Mouse (Mus musculus): ENCODE results near the gene Palld. TPM values are rescaled to one million over a fixed set of nuclear protein-coding genes. Genes with fewer than 3 reads are reported as not detected.

Gene Palld
- polyA plus RNA-seq, 1 experiment from 2014 or later, result 99.0 TPM

- CTCF ChIA-PET, result no interaction called here
- DNase-seq (ENCODE audit: low read depth, low spot score), result no peak
- peaks cover 69% of the 10 kb centered on the region for H3K27me3 ChIP-seq
- ATAC-seq, result no peak
- no peak for TF ChIP-seq CTCF (IDR thresholded peaks at IDR 0.05)
- POLR2A ChIA-PET, result no interaction called here
- in situ Hi-C loops (cut with MboI; ENCODE audit: low pct_unique_long_range_greater_than_20kb), result no loop called here
Measured at GRCm38 (mm10) chr8:61909313-61909712, 6.8 kb upstream of the Palld start.

DNA sequence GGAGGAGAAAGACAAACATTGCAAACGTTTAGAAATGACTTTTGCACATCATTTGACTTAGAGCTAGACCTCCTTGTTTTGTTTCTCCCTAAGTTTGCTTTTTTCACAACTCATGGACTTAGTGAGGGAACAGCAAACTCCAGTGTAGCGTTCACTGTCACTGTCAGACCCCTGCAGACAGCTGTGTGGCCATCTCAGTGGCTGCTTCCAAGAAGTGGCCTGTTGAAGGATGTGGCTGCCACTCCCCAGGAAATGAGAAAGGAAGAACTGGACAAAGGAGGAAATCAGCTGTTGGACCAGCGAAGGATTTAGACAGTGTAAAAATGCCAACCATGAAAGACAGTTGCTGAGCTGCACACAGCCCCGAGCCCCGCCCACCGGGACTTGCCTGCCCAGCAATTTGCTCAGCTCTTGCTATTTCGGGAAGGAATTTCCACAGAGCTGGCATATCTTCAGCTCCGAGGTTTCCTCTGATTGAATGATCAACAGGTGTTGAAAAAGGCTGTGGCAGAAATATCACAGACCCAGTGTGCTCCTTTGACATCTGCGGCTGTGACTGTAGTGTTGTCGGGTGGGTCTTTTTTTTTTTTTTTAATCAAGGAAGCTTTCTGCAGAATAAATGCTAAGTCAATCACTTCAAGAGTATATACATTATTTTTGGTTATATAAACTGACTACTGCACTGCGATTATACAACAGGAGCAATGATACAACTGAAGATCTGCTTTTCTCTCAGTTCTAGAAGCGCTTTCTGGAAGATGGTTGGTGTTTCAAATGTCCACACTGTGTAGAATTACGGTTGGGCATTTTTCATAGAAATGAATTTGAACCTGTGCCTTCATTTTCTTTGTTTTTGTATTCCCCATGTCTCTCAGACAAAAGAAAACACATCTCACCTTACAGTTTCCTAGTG lies 6.1 kb upstream of the Palld start:
- in situ Hi-C loops (cut with MboI; ENCODE audit: low pct_unique_long_range_greater_than_20kb), result no loop called here
- CTCF ChIA-PET, result interaction anchor here (0.9 kb wide), 1 partner anchor 10 kb away, joined by 3 read pairs; no protein-coding TSS in a partner anchor
- DNase-seq (ENCODE audit: low read depth, low spot score) (no peak), ATAC-seq (no peak)
- POLR2A ChIA-PET, result no interaction called here
- TF ChIP-seq CTCF (IDR thresholded peaks at IDR 0.05), result no peak
- H3K27me3 ChIP-seq, result peaks cover 69% of the 10 kb centered on the region

- POLR2A ChIA-PET, result no interaction called here
- no peak for DNase-seq (ENCODE audit: low read depth, low spot score)
- CTCF ChIA-PET, result no interaction called here
- in situ Hi-C loops (cut with MboI; ENCODE audit: low pct_unique_long_range_greater_than_20kb), result no loop called here
- ATAC-seq, result no peak
- peaks cover 75% of the 10 kb centered on the region for H3K27me3 ChIP-seq
- no peak for TF ChIP-seq CTCF (IDR thresholded peaks at IDR 0.05)
Measured at GRCm38 (mm10) chr8:61901028-61901717, 1.3 kb downstream of the Palld start.

- in situ Hi-C loops (cut with MboI; ENCODE audit: low pct_unique_long_range_greater_than_20kb), result loop anchor here (5.0 to 25.0 kb wide), 2 partner anchors 155 to 835 kb away; no protein-coding TSS in a partner anchor
- peaks cover 57% of the 10 kb centered on the region for H3K27me3 ChIP-seq
- POLR2A ChIA-PET, result no interaction called here
- CTCF ChIA-PET, result interaction anchor here (1.5 kb wide), 1 partner anchor 12 kb away, joined by 3 read pairs; no protein-coding TSS in a partner anchor
- TF ChIP-seq CTCF (IDR thresholded peaks at IDR 0.05), result no peak
- ATAC-seq, result no peak
- DNase-seq (ENCODE audit: low read depth, low spot score), result no peak
Measured at GRCm38 (mm10) chr8:61897402-61897801, 5.1 kb downstream of the Palld start.

GRCm38 (mm10) chr8:61896742-61897141 lies 5.7 kb downstream of the Palld start:
- ATAC-seq, result no peak
- in situ Hi-C loops (cut with MboI; ENCODE audit: low pct_unique_long_range_greater_than_20kb), result loop anchor here (5.0 to 25.0 kb wide), 2 partner anchors 156 to 834 kb away; no protein-coding TSS in a partner anchor
- no peak for TF ChIP-seq CTCF (IDR thresholded peaks at IDR 0.05)
- H3K27me3 ChIP-seq, result peaks cover 50% of the 10 kb centered on the region
- no peak for DNase-seq (ENCODE audit: low read depth, low spot score)
- CTCF ChIA-PET, result no interaction called here
- POLR2A ChIA-PET, result no interaction called here

DNA sequence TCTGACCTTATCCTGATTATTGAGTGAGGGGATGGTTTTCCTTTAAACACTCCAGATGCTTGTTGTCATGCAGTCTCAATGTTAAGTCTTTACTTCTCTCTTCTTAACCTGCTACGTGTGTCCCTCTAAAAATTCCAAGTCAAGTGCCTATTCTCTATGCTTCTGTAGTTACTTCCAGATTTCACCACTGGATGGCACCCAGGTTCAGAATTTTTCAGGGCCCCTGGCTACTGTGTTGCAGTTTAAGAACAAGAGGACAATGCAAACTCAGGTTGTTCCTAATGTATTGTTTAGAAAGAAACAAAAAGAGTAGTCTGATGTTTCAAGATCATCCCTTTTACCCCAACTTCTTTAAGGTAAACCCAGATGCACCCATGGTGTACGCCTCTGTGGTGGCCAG lies 8.4 kb downstream of the Palld start:
- ChIA-PET CTCF (no interaction called here), POLR2A (no interaction called here)
- ATAC-seq (peak; percentile 93), DNase-seq (ENCODE audit: low read depth, low spot score) (no peak)
- in situ Hi-C loops (cut with MboI; ENCODE audit: low pct_unique_long_range_greater_than_20kb), result loop anchor here (25.0 kb wide), 1 partner anchor 832 kb away; no protein-coding TSS in a partner anchor
- peak; percentile 70 for TF ChIP-seq CTCF (IDR thresholded peaks at IDR 0.05)
- H3K27me3 ChIP-seq, result peaks cover 33% of the 10 kb centered on the region

DNA sequence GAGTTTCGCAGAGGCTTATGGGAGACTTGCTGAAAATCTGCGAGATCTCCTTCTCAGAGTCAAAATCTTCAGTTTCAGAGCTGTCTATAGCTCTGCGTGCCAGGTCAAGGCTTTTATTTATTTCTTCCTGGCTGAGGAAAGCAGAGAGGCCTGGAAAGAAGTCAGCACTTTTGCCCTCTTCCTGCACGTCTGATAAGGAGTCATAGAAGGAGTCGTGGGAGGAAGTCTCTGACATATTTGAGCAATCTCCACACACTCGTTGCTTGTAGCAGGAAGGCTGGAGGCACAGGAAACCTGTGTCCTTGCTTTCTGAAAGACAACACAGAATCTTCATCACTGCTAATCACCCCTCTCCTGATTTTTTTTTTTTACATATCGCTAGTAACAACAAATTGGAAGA lies 24.9 kb downstream of the Palld start:
- H3K27me3 ChIP-seq, result no peaks in the 10 kb centered on the region
- no peak for TF ChIP-seq CTCF (IDR thresholded peaks at IDR 0.05)
- ChIA-PET POLR2A (no interaction called here), CTCF (no interaction called here)
- ATAC-seq (no peak), DNase-seq (ENCODE audit: low read depth, low spot score) (no peak)
- in situ Hi-C loops (cut with MboI; ENCODE audit: low pct_unique_long_range_greater_than_20kb), result loop anchor here (25.0 kb wide), 1 partner anchor 815 kb away; no protein-coding TSS in a partner anchor

DNA sequence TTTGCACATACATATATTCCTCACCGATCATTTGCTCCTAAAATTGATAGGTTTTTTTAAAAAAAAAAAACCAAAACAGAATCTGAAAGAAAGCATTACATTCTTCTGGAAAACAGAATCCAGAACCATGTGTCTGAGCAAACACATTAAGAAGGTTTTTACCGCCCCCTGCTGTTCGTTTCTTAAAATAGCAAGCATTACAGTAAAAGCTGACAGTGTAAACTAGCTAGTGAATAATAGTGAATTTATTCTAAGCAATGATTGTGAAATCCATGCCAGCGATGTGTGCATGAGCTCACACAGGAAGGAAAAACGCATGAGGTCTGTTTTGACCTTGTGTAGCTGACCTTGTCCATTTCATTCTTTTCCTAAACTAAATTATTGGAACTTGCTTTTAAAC lies 27.2 kb downstream of the Palld start:
- ChIA-PET CTCF (interaction anchor here (0.7 to 2.2 kb wide), 12 partner anchors 10 to 359 kb away, joined by 3 to 8 read pairs (median 4); no protein-coding TSS in a partner anchor), POLR2A (interaction anchor here (0.5 to 0.7 kb wide), 2 partner anchors 95 to 133 kb away, joined by 3 read pairs; no protein-coding TSS in a partner anchor)
- DNase-seq (ENCODE audit: low read depth, low spot score), result peak; percentile 27
- in situ Hi-C loops (cut with MboI; ENCODE audit: low pct_unique_long_range_greater_than_20kb), result loop anchor here (25.0 kb wide), 1 partner anchor 813 kb away; no protein-coding TSS in a partner anchor
- no peaks in the 10 kb centered on the region for H3K27me3 ChIP-seq
- TF ChIP-seq CTCF (IDR thresholded peaks at IDR 0.05), result peak; percentile 50
- no peak for ATAC-seq

DNA sequence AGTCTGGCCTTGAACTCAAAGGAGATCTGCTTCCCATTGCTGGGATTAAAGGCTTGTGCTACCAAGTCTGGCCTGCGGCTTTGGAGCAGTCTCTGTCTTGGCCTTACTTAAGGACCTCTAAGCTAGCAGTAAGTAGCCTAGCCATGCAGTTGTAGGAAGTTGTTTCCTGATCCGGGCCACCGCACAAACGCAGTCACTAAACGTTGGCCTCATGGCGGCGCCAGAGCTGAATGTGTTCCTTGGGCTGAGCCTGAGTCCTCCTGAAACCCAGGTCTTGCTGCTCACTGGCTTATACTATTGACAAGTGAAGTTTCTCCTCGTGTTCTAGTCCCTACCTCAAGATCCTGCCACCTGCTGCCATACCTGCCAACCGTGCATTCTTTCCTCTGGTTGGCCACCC lies 28.5 kb downstream of the Palld start:
- in situ Hi-C loops (cut with MboI; ENCODE audit: low pct_unique_long_range_greater_than_20kb), result loop anchor here (5.0 kb wide), 2 partner anchors 177 to 337 kb away; no protein-coding TSS in a partner anchor
- DNase-seq (ENCODE audit: low read depth, low spot score) (no peak), ATAC-seq (no peak)
- POLR2A ChIA-PET, result no interaction called here
- CTCF ChIA-PET, result interaction anchor here (0.7 to 2.2 kb wide), 7 partner anchors 139 to 358 kb away, joined by 3 to 5 read pairs (median 3); no protein-coding TSS in a partner anchor
- TF ChIP-seq CTCF (IDR thresholded peaks at IDR 0.05), result no peak
- H3K27me3 ChIP-seq, result no peaks in the 10 kb centered on the region

DNA sequence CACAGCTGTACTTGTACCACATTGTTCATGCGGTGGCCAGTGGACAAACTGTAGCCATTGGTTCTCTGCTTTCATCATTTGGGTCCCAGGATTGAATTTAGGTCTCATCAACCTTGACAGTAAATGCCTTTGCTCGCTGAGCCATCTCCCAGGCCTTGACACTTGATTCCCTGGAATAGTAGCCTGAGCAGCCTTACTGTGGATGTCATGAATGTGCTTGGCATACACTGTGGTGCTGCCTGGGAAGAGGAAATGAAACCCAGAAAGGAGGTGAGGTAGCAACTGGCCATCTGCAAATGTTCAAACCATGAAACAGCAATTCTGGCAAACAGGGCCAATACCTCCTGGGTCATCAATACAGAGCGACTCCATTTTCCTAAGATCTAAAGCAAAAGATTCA lies 34.0 kb downstream of the Palld start:
- no peaks in the 10 kb centered on the region for H3K27me3 ChIP-seq
- ChIA-PET CTCF (interaction anchor here (1.6 kb wide), 1 partner anchor 42 kb away, joined by 3 read pairs; no protein-coding TSS in a partner anchor), POLR2A (no interaction called here)
- in situ Hi-C loops (cut with MboI; ENCODE audit: low pct_unique_long_range_greater_than_20kb), result no loop called here
- DNase-seq (ENCODE audit: low read depth, low spot score) (no peak), ATAC-seq (no peak)
- TF ChIP-seq CTCF (IDR thresholded peaks at IDR 0.05), result no peak

Measured in Patski (cell line).